Mouse (Mus musculus): ENCODE data around the gene Efcab2. TPM values are rescaled to one million over a fixed set of nuclear protein-coding genes. Genes with fewer than 3 reads are reported as not detected.

Gene Efcab2
- polyA plus RNA-seq, 1 experiment from 2014 or later: 6.5 TPM

DNA sequence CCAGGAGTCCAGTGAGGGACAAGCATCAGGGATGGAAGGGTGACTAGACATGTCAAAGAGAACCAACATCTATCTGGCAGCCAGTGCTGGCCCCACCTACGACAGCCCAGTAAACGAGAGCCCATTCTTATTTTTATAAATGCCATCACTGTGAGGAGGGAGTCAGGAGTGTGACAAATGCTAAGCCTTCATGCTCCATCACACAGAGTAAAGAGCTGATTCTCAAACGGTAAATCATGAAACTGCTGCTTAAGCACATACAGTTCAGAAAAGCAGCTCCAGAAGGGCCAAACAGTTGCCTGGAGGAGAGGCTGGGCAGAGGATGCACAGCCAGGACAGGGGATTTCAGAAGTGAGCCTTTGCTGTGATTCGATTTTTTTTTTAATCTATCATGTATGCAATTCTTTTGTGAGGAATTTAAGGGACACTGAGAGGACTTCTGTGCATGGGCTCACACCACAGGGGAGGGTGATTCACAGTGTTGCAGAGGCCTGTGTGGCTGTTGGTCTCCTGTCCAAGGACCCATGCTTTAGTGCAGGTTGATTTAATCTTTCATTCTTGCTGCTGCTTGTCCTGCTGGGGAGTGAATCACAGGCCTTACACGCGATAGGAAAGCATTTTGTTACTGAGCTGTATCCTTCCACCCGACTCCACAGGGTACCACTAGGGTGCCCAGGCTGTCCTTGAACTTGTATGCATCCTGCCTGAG lies 106.6 kb downstream of the Efcab2 start:
- no peak overlapping the region for H3K27ac ChIP-seq (ENCODE audit: low read length)
- H3K27me3 ChIP-seq (ENCODE audit: control insufficient read depth, insufficient read depth, low read depth, low read length): no peaks in the 10 kb centered on the region
- 52% methylated on average over 7 of the region's 7 CpGs for WGBS
- ATAC-seq (ENCODE audit: low read depth): no peak
- H3K9me3 ChIP-seq (ENCODE audit: control insufficient read depth, low read length): no peaks in the 10 kb centered on the region
- H3K9ac ChIP-seq (ENCODE audit: low read length): no peak overlapping the region
- H3K4me1 ChIP-seq (replicated peaks; ENCODE audit: control insufficient read depth, insufficient read depth, low read length): no peaks in the 10 kb centered on the region
- no peak overlapping the region for H3K4me2 ChIP-seq (ENCODE audit: low read depth, low read length)
- H3K36me3 ChIP-seq (ENCODE audit: control insufficient read depth, insufficient read depth, low read length): no peaks in the 10 kb centered on the region
- no peak overlapping the region for H3K4me3 ChIP-seq (ENCODE audit: low read length)

DNA sequence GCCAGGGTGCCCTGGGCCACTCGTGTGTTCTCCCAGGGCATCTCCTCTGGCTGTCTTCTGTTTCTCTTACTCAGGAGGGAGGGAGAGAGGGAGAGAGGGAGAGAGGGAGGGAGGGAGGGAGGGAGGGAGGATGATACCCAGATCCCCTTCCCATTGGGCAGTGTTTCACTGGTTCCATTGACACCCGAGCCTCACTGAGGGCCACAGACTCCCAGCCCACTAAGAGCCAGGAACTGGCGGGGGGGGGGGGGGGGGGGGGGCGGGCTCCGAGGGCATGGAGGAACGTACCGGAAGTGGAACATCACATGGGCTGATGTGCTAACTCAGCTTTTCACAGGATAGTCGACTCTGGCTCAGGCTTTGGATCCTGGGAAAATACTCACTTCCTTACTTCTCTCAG lies 108.1 kb downstream of the Efcab2 start:
- H3K4me1 ChIP-seq (replicated peaks; ENCODE audit: control insufficient read depth, insufficient read depth, low read length): no peaks in the 10 kb centered on the region
- no peak overlapping the region for H3K27ac ChIP-seq (ENCODE audit: low read length)
- 23% methylated on average over 5 of the region's 8 CpGs for WGBS
- no peaks in the 10 kb centered on the region for H3K9me3 ChIP-seq (ENCODE audit: control insufficient read depth, low read length)
- no peaks in the 10 kb centered on the region for H3K27me3 ChIP-seq (ENCODE audit: control insufficient read depth, insufficient read depth, low read depth, low read length)
- ATAC-seq (ENCODE audit: low read depth): no peak
- no peaks in the 10 kb centered on the region for H3K36me3 ChIP-seq (ENCODE audit: control insufficient read depth, insufficient read depth, low read length)
- H3K4me2 ChIP-seq (ENCODE audit: low read depth, low read length): no peak overlapping the region
- no peak overlapping the region for H3K4me3 ChIP-seq (ENCODE audit: low read length)
- H3K9ac ChIP-seq (ENCODE audit: low read length): no peak overlapping the region

DNA sequence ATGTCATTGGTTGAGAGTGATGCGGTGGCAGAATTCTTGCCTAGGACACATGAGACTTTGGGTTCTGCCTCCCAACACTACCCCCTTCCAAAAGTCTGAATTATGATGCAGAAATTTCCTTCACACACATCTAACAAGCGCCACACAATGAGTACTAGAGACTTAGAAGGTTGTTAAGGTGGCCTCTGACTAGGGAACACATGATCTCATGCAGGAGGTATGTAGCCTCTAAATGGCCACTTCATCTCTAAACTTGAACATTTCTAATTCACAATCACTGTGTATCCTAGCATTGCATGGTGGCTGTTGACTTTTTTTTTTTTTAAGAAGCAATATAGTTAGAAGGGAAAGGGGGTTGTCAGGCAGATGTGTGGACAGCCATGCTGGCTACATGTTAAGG lies 110.0 kb downstream of the Efcab2 start:
- Histone ChIP-seq H3K27me3 (ENCODE audit: control insufficient read depth, insufficient read depth, low read depth, low read length) (no peaks in the 10 kb centered on the region), H3K4me3 (ENCODE audit: low read length) (no peak overlapping the region), H3K36me3 (ENCODE audit: control insufficient read depth, insufficient read depth, low read length) (no peaks in the 10 kb centered on the region), H3K27ac (ENCODE audit: low read length) (no peak overlapping the region), H3K9me3 (ENCODE audit: control insufficient read depth, low read length) (no peaks in the 10 kb centered on the region), H3K4me2 (ENCODE audit: low read depth, low read length) (no peak overlapping the region), H3K4me1 (replicated peaks; ENCODE audit: control insufficient read depth, insufficient read depth, low read length) (no peaks in the 10 kb centered on the region), H3K9ac (ENCODE audit: low read length) (no peak overlapping the region)
- peak; percentile 61; the same call in 1 of the 2 replicates for ATAC-seq (ENCODE audit: low read depth)
- WGBS: 76% methylated on average over 2 of the region's 2 CpGs

DNA sequence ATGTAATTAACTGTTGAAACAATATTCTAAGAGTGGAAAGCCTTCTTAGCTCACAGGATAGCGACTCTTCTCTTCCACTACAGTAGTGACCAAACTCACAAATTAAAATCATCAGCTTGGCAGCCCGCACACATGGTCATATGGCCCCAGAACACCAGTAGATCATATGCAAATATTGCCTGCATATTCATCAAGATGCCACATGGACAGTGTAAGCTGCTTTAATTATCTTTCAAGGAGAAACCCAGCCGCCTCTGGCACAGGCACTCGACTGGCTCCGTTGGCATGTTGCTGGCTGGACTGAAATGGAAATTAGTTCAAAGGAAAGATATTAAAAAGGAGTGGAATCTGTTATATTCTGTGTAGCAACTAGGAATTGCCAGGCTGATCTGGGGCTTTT lies 116.5 kb downstream of the Efcab2 start:
- H3K9me3 ChIP-seq (ENCODE audit: control insufficient read depth, low read length): no peaks in the 10 kb centered on the region
- 87% methylated on average over 5 of the region's 5 CpGs for WGBS

DNA sequence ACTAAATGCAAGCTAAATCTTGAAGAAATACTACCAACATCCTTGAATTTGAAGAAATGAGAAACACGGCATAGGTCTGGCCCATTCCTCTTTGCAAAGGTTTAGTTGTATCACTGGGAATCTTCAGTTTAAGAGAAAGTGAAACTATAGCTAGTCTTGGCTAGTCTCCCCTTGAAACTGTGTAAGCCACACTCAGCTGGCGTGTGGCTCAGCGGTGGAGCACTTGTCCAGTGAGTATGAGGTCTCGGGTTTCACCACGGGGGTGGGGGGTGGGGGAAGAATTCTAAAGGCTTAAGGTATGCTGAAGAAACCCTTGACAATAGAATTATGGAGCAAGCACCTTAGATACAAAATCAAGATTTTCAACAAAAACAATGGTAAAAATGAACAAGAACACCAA lies 117.3 kb downstream of the Efcab2 start:
- no peak overlapping the region for H3K4me2 ChIP-seq (ENCODE audit: low read depth, low read length)
- H3K27ac ChIP-seq (ENCODE audit: low read length): no peak overlapping the region
- H3K4me1 ChIP-seq (replicated peaks; ENCODE audit: control insufficient read depth, insufficient read depth, low read length): peaks cover 8% of the 10 kb centered on the region; the same call in 1 of the 2 replicates
- ATAC-seq (ENCODE audit: low read depth): no peak
- H3K4me3 ChIP-seq (ENCODE audit: low read length): no peak overlapping the region
- peaks cover 7% of the 10 kb centered on the region for H3K27me3 ChIP-seq (ENCODE audit: control insufficient read depth, insufficient read depth, low read depth, low read length)
- no peaks in the 10 kb centered on the region for H3K36me3 ChIP-seq (ENCODE audit: control insufficient read depth, insufficient read depth, low read length)
- no peak overlapping the region for H3K9ac ChIP-seq (ENCODE audit: low read length)
- WGBS: 32% methylated on average over 5 of the region's 5 CpGs
- H3K9me3 ChIP-seq (ENCODE audit: control insufficient read depth, low read length): no peaks in the 10 kb centered on the region

More for the DNA sequence above, 116.5 kb downstream of the Efcab2 start:
- Histone ChIP-seq H3K4me1 (replicated peaks; ENCODE audit: control insufficient read depth, insufficient read depth, low read length) (peaks cover 2% of the 10 kb centered on the region; the same call in 1 of the 2 replicates), H3K9ac (ENCODE audit: low read length) (no peak overlapping the region), H3K27me3 (ENCODE audit: control insufficient read depth, insufficient read depth, low read depth, low read length) (no peaks in the 10 kb centered on the region), H3K4me2 (ENCODE audit: low read depth, low read length) (no peak overlapping the region), H3K4me3 (ENCODE audit: low read length) (no peak overlapping the region), H3K36me3 (ENCODE audit: control insufficient read depth, insufficient read depth, low read length) (no peaks in the 10 kb centered on the region), H3K27ac (ENCODE audit: low read length) (no peak overlapping the region)
- ATAC-seq (ENCODE audit: low read depth): no peak

DNA sequence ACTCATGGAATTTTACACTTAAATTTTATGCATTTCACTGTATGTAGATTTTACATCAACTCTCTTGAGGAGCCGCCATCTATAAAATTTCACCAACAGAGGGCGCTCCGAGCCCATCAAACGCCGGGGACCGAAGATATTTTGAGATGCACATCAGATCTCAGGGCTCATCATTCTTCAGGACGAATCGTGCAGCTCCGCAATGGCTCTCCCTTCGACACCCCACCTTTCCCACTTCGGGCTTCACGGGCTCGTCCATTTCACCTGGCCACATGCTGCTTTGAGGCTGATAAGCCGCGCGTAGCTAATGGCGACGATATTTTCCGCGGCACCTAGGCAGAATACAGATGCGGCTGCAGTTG lies 121.3 kb downstream of the Efcab2 start:
- WGBS: 0% methylated on average over 21 of the region's 21 CpGs
- ATAC-seq (ENCODE audit: low read depth): peak; percentile 11; the same call in 1 of the 2 replicates
- Histone ChIP-seq H3K27me3 (ENCODE audit: control insufficient read depth, insufficient read depth, low read depth, low read length) (peaks cover 32% of the 10 kb centered on the region), H3K4me2 (ENCODE audit: low read depth, low read length) (peak overlapping the region; percentile 83), H3K9ac (ENCODE audit: low read length) (no peak overlapping the region), H3K36me3 (ENCODE audit: control insufficient read depth, insufficient read depth, low read length) (no peaks in the 10 kb centered on the region), H3K9me3 (ENCODE audit: control insufficient read depth, low read length) (no peaks in the 10 kb centered on the region), H3K4me1 (replicated peaks; ENCODE audit: control insufficient read depth, insufficient read depth, low read length) (peaks cover 25% of the 10 kb centered on the region), H3K27ac (ENCODE audit: low read length) (no peak overlapping the region), H3K4me3 (ENCODE audit: low read length) (peak overlapping the region; percentile 68)

DNA sequence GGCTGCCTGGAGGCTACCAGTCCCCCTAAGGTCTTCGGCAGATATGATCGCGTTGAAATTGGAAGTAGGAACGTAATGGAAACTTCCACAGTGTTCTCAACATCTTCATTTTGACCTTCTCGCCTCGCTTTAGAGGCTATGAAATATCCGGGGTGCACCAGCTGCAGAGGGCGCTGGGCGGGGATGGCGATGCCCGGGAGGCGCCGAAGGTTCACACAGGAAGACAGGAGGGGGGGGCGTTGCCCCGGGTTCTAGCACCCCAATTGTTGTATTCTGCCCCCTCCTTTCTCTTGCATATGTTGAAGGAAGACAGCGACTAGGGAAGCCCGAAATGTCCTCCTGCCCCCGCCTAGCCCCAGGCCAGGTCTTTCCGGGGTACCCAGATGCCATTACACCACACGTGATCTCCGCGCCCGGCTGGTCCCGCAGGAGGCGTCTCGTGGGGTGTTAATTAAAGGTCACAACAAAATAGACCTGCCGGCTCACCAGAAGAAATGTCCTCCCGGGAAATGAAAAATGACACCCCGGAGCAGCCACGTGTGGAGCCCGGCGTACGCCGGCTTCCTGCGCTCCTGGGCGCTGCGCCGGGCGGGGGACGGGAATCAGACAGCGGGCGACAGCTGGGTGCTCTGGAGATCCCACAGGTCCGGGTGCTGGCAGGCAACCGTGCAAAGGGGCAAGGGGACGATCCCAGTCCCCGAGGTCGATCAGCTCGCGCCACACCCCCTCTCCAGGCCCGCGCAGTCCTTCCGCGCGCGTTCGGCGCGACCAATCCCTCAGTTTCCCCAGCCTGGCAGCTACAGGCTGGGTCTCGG lies 121.9 kb downstream of the Efcab2 start:
- Histone ChIP-seq H3K9ac (ENCODE audit: low read length) (peak overlapping the region; percentile 67), H3K4me2 (ENCODE audit: low read depth, low read length) (peak overlapping the region; percentile 83), H3K27me3 (ENCODE audit: control insufficient read depth, insufficient read depth, low read depth, low read length) (peaks cover 32% of the 10 kb centered on the region), H3K4me1 (replicated peaks; ENCODE audit: control insufficient read depth, insufficient read depth, low read length) (peaks cover 25% of the 10 kb centered on the region), H3K36me3 (ENCODE audit: control insufficient read depth, insufficient read depth, low read length) (no peaks in the 10 kb centered on the region), H3K4me3 (ENCODE audit: low read length) (peak overlapping the region; percentile 68), H3K27ac (ENCODE audit: low read length) (no peak overlapping the region), H3K9me3 (ENCODE audit: control insufficient read depth, low read length) (no peaks in the 10 kb centered on the region)
- under 1% methylated on average over 56 of the region's 59 CpGs for WGBS
- peak; percentile 32 for ATAC-seq (ENCODE audit: low read depth)

DNA sequence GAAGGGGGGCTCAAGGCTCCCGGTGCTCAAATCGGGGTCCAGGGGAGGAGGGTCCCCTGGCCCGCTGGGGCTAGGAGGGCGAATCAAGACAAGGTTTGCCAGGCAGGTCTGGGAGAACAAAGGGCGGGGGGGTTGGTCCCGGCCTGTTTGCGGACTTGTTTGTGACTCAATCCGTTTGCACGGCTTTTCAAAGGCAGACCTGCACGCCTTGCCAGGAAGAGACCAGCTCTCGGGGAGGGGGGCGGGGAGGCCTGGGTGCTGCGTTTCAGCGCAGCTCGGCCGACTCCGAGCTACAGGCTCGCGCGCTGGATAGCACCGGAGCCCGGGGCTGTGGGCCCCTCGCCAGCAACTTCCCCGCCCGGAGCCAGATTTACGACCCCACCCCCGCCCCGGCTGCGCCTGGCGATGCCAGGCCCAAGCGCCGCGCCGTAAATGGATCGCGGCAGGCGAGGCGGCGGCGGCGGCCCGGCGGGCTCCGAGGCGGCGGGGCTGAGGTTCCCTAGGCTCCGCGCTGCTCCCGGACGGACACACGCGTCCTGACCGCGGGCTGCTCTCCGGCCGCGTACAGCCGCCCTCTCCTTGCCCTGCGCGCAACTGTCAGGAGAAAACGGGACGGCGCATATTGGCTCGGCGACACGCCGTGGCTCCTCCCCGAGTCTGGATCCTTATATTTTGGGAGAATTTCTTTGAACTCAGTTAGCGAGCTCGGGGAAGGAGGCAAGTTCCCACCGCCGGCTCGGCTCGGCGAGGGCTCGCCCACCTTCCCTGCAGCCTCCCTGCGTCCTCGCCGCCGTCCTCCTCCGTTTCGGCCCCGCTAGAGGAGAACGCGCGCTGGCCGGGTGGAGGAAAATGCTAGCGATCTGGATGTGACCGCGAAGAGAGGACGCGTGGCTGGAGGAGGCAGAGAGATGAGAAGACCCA lies 122.8 kb downstream of the Efcab2 start, which contains the start of gene Kif26b:
Gene Kif26b, plus strand, starts transcription at position 695 of the 921 bp plus-strand sequence.
- Histone ChIP-seq H3K4me2 (ENCODE audit: low read depth, low read length) (peak within 1 kb of the TSS; percentile 83), H3K4me3 (ENCODE audit: low read length) (peak within 1 kb of the TSS; percentile 68), H3K4me1 (replicated peaks; ENCODE audit: control insufficient read depth, insufficient read depth, low read length) (peaks cover 25% of the 10 kb centered on the region), H3K36me3 (ENCODE audit: control insufficient read depth, insufficient read depth, low read length) (no peaks in the 10 kb centered on the region), H3K9me3 (ENCODE audit: control insufficient read depth, low read length) (no peaks in the 10 kb centered on the region), H3K9ac (ENCODE audit: low read length) (peak within 1 kb of the TSS; percentile 67), H3K27me3 (ENCODE audit: control insufficient read depth, insufficient read depth, low read depth, low read length) (peaks cover 32% of the 10 kb centered on the region), H3K27ac (ENCODE audit: low read length) (peak within 1 kb of the TSS; percentile 46; the same call in 1 of the 2 replicates)
- ATAC-seq (ENCODE audit: low read depth): peak; percentile 64
- WGBS: under 1% methylated on average over 92 of the region's 92 CpGs

Measured in lung, embryonic 16.5 days (tissue).